Mouse (Mus musculus) retina, postnatal 1 day (tissue): ENCODE data around the gene Cabp4.

Experiments
- DNase-seq: peaks from one replicate; pipeline ENCODE4 v3.0.0-alpha.2; 2012

Gene Cabp4

GRCm38 (mm10) chr19:4100718-4101261, 43.0 kb downstream of the Cabp4 start:
- peak; percentile 92 for DNase-seq

- DNase-seq, result peak; percentile 78
Observed at GRCm38 (mm10) chr19:4099837-4100717, 43.8 kb downstream of the Cabp4 start, which contains the start of gene Pitpnm1. Gene Pitpnm1, plus strand, starts transcription at chr19:4099998.

GRCm38 (mm10) chr19:4099056-4099455, 44.8 kb downstream of the Cabp4 start:
- peak; percentile 94 for DNase-seq

- DNase-seq, result no peak
Observed at GRCm38 (mm10) chr19:4098426-4098825, 45.4 kb downstream of the Cabp4 start.

GRCm38 (mm10) chr19:4097441-4097825, 46.4 kb downstream of the Cabp4 start:
- DNase-seq, result no peak

GRCm38 (mm10) chr19:4096642-4097440, 47.0 kb downstream of the Cabp4 start, which contains the start of gene Cdk2ap2:
Gene Cdk2ap2, plus strand, starts transcription at chr19:4097182.
- DNase-seq, result peak; percentile 98

GRCm38 (mm10) chr19:4095802-4096201, 48.0 kb downstream of the Cabp4 start:
- DNase-seq, result no peak

GRCm38 (mm10) chr19:4094774-4095303, 49.0 kb downstream of the Cabp4 start:
- DNase-seq, result no peak

- DNase-seq, result no peak
Observed at GRCm38 (mm10) chr19:4094348-4094747, 49.5 kb downstream of the Cabp4 start.

GRCm38 (mm10) chr19:4093772-4094171, 50.1 kb downstream of the Cabp4 start:
- no peak for DNase-seq

GRCm38 (mm10) chr19:4092750-4093149, 51.1 kb downstream of the Cabp4 start:
- no peak for DNase-seq

- no peak for DNase-seq
Observed at GRCm38 (mm10) chr19:4091383-4091782, 52.5 kb downstream of the Cabp4 start.

- no peak for DNase-seq
Observed at GRCm38 (mm10) chr19:4090446-4090845, 53.4 kb downstream of the Cabp4 start.

- peak; percentile 79 for DNase-seq
Observed at GRCm38 (mm10) chr19:4089128-4089527, 54.7 kb downstream of the Cabp4 start.

GRCm38 (mm10) chr19:4088146-4088545, 55.7 kb downstream of the Cabp4 start:
- DNase-seq, result no peak

- no peak for DNase-seq
Observed at GRCm38 (mm10) chr19:4087090-4087489, 56.7 kb downstream of the Cabp4 start.

GRCm38 (mm10) chr19:4086156-4086555, 57.7 kb downstream of the Cabp4 start:
- DNase-seq, result no peak
